Mouse (Mus musculus) spleen, postnatal 4 days (tissue): ENCODE measurements around the gene Psme3.
"Not testable (repeated sequence)": the region's sequence is repeated elsewhere in the genome, so short reads cannot be mapped to it uniquely, and the experiment has no call there.

Source experiments
- DNase-seq, 2 experiments: peaks; one replicate each; pipeline ENCODE4 v3.0.0; 2022; ENCODE audit warnings: low spot score in 2 of 2

The Psme3 gene

DNA sequence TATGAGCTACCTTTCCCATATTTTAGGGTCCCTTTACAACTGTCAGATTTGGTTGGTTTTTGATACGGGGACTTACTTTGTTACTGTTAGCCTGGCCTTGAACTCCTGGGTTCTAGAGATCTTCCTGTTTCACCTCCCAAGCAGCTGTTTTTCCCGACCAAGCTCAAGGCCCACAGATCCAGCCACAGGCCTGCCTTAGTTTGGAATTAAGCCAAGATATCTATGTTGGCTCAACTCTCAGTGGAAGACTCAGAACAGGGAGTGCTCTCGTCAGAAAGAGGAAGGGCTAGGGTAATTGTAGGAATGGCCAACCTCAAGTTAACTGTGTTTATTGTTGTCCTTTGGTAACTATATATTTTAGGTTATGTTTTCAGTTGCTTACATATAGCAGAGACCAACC, 3.9 kb upstream of the Psme3 start:
- DNase-seq, result no peak

DNA sequence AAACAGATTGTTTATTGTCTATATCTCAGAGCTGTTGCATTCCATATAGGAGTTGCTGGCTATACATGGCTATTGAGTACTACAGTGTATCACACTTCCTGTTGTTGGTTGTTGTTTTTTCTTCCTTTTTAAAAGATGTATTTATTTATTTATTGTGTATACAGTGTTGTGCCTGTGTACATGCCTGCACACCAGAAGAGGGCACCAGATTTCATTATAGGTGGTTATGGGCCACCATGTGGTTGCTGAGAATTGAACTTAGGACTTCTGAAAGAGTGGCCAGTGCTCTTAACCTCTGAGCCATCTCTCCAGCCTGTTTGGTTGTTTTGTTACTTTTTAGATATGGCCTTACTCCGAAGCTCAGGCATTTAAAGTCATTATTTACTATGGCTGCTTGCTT, 1.4 kb upstream of the Psme3 start:
- no peak for DNase-seq

DNA sequence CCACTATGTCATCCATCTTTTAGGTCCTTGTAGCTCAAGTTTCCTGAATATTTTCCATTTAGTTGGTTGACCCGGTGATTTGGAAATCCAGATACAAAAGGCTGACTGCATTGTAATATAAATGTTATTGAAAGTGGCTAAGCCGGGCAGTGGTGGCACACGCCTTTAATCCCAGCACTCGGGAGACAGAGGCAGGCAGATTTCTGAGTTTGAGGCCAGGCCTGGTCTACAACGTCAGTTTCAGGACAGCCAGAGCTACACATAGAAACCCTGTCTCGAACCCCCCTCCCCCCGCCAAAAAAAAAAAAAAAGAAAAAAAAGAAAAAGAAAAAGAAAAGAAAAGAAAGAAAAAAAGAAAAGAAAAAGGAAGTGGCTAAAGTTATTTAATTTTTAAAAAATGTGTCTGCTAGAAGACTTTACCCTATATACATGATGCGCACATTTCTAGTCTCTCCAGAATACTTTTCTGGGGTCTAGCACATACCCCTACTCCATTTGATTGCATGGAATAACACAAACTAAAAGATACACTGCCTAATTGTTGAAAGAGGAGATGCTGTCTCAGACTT, 847 bp upstream of the Psme3 start:
- no peak for DNase-seq

DNA sequence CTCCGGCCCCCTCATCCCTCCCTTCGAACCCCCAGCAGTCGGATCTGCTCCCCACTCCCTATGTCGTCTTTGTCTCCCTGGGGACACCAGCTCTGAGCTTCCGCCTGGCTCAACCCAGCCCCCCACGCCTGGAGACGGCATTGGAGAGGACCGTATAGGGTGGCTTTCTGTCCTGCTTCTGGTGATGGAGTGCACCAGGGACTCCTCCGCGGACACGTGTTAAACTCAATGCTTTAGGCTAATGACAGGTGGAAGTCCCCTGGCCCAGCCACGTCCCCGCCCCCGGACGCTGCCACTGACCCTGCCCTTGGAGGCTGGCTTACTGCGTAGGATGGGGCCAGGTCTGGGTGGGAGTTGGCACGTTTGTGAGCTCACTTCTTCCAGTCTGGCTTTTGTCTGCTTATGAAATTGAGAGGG, 496 bp downstream of the Psme3 start:
- DNase-seq, result peak; percentile 70 to 83

DNA sequence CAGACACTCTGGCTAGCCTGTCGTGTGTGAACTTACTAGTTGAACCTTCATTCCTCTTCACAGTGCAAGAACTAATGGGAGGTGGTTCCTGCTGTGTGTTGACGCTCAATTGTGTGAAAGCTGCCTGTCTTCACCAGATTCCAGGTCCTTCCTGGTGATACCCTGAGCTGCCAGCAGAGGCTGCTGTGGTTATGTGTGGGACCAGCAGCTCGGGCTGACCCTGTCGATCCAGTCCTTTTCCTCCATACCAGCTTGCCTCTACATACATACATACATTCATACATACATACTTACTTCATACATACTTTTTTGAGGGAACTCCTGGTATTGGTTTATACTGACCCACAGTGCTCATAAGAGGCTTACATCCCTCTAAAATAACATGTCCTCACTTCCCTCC, 7.6 kb downstream of the Psme3 start:
- peak; percentile 61 to 76 for DNase-seq

DNA sequence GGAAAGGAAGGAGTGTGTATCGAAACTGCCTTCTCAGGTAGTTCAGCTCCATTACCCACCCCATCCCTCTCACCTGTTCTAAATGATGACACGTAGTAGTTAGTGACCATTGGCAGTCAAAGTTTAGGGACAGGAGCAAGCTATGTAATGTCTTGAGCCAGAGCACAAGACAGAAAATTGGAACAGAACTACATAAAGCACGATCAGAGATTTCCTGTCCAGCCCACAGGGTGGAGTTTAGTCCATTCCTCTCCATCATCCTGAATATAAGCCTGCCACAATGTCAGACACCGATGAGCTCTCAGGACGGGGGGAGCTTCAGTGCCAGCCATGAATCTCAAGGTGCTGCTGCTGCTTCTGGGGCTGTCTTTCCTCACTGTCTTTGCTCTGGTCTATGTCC, 8.8 kb downstream of the Psme3 start, which contains the start of gene Aoc2:
Aoc2 (plus strand) TSS at position 301 of the 400 bp plus-strand sequence.
- no peak for DNase-seq

DNA sequence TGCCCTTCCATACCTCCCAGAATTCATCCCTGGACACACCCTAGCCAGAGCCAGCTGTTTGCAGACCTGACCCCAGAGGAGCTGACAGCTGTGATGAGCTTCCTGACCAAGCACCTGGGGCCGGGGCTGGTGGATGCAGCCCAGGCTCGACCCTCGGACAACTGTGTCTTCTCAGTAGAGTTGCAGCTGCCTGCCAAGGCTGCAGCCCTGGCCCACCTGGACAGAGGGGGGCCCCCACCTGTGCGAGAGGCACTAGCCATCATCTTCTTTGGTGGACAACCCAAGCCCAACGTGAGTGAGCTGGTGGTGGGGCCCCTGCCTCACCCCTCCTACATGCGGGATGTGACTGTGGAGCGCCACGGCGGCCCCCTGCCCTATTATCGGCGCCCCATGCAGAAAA, 9.2 kb downstream of the Psme3 start:
- DNase-seq, result not testable (repeated sequence)

DNA sequence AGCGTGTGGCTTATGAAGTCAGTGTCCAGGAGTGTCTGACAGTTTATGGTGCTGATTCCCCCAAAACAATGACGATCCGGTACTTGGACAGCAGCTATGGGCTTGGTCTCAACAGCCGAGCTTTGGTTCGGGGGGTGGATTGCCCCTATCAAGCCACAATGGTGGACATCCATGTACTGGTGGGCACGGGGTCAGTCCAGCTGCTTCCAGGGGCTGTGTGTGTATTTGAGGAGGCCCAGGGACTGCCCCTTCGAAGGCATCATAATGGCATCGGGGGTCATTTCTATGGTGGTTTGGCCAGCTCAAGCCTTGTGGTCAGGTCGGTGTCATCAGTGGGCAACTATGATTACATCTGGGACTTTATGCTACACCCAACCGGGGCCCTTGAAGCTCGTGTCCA, 10.1 kb downstream of the Psme3 start:
- no peak for DNase-seq

DNA sequence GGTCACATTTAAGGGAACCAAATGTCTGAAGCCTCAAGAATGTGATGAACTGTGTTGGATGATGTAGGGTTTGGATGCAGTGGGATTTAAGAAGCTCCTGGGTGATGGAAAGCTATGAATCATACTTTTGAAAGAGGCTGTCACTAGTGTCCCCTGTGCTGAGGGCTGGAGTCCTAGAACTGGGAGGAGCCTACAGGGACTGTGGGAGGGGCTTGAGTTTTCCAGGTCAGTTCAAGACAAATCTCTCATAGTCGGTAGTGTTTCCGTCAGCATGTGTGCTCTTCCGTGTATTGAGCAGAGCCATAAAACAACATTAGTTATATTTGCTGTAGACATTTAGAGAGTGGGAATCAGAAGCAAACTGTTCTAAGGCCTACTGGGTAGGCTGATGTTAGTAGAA, 11.3 kb downstream of the Psme3 start:
- no peak for DNase-seq

DNA sequence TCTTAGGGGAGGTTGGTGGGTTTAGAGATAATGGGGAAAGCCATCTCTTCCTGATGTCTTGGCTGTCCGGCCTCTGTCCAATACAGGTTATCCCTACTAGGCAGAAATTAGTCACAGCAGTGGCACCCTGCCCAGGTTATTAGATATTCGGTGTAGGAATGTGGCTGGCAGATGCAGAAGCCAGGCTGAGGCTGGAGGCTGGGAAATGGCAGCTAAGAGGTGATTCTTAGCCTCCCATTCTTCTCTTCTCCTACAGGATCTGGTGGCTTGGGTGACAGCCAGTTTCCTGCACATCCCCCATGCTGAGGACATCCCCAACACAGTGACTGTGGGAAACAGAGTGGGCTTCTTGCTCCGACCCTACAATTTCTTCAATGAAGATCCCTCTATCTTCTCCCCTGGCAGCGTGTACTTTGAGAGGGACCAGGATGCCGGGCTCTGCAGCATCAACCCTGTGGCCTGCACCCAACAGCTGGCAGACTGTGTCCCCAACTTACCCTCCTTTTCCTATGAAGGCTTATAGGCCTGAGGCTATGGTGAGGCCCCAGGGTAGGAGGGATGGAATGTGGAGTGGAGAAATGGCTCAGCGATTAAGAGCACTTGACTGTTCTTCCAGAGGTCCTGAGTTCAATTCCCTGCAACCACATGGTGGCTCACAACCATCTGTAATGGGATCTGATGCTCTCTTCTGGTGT, 13.1 kb downstream of the Psme3 start:
- no peak for DNase-seq

DNA sequence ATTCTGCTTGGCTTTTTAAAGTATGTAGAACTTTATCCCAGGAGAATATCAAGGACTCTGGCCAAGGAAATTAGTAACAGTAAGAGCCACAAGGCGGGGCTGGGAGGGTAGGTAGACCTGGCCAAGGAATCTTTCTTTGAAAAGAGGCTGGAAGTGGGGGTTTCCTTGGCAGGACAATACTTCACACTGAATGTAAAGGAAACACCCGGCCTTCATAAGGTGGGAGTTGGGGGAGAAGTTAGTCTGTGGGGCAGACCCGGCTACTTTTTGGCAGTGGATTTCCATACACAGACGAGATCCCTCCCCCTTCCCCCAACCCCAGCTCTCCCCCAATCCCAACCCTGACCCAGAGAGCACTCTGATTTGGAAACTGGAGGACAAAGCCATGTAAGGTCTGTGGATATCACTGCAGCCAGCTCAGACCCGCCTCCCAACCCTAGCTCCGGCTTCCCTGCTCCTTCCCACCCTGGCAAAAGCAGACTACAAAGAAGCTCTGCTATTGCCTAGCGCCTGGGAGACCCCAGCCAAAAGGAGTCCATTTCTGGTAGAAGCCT, 14.4 kb downstream of the Psme3 start, which contains the start of gene Aoc3:
Aoc3 (plus strand) TSS at position 235 of the 554 bp plus-strand sequence.
- no peak for DNase-seq

DNA sequence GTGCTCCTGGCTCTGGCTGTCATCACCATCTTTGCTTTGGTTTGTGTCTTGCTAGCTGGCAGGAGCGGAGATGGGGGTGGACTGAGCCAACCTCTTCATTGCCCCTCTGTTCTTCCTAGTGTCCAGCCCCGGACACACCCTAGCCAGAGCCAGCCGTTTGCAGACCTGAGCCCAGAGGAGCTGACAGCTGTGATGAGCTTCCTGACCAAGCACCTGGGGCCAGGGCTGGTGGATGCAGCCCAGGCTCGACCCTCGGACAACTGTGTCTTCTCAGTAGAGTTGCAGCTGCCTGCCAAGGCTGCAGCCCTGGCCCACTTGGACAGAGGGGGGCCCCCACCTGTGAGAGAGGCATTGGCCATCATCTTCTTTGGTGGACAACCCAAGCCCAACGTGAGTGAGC, 14.9 kb downstream of the Psme3 start:
- not testable (repeated sequence) for DNase-seq

DNA sequence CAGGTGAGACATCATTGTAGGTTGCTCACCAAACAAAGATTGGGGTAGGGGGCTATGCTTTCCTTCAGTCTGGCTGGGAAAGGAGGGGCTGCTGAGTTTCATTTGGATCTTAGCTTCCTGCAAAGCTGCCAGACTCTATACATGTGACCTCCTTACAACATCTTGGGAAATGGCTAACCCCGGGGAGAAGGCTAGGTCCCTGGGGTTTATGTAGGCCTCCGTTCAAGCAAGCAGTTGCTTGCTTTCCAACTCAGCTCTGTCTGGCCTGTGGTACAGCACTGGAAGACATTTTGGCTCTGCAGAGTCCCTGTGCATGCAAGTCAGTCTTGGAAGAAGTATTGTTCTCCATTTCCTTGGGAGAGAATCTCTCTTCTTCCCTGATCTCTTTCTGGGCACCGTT, 16.5 kb downstream of the Psme3 start:
- DNase-seq, result no peak

DNA sequence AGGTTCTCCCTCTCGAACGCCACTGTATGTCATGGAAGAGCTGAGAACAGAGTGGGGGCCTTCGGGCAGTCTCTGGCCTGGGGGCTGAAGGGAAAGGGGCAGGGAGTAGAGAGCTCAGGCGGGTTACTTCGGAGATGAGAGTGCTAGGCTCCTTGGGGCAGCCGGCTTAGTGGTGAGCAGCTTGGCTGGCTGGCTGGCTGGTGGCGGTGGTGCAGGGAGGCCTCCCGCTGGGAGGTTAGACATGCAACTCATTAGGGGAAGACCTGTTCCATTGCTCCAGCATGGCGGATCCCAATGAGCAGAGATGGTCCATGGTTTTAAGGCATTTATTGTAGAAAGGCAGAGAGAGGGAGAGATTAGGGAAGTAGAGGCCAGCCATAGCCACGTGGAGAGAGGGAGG, 18.0 kb downstream of the Psme3 start:
- no peak for DNase-seq

DNA sequence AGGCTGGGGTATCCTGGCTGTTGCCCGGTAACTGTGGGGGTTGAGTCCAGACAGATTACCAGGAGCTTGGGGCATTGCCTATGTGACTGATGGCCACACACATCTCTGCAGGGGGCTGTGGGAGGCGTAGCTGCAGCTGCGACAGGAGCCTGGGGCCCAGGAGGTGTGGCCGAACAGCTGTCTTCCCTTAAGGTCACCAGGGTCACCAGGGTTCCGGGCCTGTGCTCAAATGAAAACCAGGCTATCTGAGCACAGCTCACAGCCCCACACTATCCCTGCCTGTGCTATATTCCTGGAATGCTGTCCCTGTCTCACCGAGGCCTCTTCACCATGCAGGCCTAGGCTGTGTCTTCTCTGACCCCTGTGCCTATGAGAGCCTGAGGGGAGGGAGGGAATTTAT, 18.5 kb downstream of the Psme3 start:
- DNase-seq, result no peak

DNA sequence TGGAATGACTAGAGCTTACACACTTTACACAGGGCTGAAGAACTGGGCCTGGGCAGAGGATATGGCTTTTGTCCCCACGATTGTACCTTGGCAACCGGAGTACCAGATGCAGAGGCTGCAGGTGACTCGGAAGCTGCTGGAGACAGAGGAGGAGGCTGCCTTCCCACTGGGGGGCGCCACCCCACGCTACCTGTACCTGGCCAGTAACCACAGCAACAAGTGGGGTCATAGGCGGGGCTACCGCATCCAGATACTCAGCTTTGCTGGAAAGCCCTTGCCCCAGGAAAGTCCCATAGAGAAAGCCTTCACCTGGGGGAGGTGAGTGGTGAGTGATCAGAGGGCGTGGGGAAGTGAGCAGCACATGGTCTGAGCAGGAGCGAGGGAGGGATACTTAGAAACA, 19.7 kb downstream of the Psme3 start:
- no peak for DNase-seq

DNA sequence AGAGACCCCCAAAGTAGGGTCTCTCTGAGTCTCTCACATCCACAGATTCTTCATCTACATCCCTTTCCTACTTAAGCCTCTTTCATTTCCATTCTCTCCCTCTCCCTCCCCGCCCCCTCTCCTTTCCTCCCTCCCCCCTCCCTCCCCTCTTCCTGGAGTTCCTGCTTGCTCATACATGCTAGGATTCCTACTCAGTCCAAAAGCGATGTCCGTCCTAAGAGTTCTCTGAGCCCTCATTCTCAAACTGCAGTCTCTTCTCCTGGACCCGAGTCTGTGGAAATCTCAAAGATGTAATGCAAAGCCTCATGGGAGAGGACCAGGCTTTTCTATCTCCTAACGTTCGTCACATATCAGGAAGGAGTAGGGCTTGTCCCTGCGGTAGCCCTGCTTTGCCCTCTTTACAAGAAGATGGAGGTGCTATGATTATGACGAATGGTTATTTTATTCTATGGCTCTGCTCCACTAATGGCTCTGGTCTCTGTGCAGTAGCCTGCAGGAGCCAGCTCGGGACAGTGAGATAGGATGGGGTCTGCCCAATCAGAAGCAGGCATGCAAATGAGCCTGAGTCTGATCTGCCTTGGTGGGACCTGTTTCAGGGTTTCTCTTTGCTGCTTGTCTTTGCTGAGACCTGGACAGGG, 22.2 kb downstream of the Psme3 start:
- peak; percentile 42 to 62 for DNase-seq

DNA sequence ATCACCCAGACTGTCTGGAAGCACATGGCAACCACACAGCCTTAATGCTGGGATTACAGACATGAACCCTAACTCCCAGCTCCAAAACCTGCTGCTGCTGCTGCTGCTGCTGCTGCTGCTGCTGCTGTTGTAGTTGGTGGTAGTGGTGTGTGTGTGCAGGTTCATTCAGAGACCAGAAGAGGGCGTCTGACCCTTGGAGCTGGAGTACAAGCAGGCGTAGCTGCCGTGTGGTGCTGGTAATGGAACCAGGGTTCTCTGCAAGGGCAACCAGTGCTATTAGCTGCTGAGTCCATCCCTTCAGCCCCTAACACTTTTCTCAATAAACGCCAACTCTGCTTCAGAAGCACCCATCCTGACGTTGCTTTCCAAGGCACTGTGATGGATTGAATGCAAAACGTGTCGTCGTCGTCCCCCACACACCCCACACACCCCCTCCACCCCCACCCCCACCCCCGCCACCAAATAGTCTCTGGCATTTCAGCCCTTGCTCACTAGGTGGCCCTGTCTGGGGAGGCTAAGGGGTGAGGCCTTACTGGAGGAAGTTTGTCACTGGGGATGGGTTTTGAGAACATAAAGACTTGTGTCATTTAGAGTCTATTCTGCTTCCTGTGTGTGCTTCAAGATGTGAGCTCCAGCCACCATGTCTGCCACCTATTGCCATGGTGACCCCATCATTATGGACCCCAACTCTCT, 31.2 kb downstream of the Psme3 start:
- no peak for DNase-seq

DNA sequence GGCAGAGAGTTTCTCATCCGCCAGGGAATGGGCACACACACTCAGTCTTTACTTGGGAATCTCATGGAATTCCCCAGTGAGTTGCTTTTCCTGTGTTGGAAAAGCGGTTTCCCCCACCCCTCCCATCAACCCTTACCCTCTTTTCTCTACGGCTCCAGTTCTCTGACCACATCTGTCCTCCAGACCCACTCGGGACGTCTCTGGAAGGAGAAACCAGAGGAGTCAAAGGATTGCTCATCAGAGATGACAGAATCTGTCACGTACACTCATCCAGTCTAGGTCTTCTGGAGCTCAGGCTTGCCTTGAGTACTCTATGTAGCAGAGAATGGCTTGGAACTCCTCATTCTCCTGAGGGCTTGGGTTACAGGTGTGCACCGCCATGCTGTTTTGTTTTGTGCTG, 32.8 kb downstream of the Psme3 start:
- no peak for DNase-seq

DNA sequence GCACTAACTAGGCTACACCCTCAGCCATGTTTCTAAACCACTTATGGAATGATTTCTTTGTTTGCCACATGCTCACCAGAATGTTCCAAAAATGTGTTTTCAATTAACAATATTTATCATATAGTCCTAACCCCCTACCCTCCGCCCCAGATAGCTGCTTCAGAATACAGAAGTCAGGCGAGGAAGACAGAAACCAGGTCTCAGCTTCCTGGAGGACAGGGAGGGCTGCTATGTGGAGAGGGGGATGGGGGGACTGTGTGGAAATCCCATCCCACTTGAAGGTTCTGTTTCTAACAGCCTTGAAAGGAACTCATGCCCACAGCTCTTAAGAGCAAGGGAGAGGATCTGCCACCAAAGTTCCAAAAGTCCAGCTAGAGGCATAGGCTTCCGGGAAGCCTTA, 33.2 kb downstream of the Psme3 start:
- no peak for DNase-seq

DNA sequence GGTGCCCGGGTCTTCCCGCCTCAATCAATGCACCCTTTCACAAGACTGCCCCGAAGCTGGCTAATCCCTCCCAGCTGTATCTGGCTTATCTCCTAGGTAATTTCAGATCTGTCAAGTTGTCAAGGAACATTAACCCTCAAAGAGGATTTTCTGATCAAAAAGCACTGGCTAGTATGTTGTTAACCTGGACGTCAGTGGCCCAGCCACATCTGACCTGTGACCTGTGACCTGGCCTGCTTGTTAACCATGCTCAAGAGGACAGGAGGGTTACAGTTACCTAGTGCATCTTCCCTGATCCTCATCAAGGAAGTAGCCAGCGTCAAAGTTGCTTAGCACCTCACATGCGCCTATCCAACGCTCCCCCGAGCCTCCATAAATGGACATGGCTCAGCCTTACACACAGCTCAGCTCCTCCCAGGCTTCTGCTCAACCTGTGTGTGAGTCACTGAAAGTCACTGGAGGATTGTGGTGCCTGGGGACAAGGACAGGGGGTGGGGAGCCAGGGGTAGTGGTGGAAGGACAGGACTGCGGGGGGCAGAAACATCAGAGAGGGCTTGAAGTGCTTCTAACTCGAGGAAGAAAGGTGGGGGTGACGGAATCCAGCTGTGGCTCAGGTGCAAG, 35.2 kb downstream of the Psme3 start:
- no peak for DNase-seq

DNA sequence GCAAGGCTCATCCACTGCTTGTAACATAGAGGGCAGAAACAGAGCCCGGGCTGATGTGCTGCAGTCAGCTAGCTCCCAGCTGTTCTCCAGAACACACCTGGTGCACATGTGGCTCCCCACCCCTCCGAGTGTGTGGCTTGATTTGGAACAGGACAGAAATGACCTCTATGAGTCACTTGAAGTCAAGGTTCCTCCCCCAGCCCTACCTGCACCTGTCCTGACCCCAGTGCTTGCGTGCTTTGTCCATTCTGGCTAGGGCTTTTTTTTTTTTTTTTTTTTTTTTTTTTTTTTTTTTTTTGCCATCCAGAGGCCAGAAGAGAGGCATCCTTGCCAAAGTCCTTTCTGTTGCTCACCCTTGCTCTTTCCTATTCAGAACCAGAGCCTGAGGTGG, 35.7 kb downstream of the Psme3 start:
- no peak for DNase-seq
